Mouse (Mus musculus) intestine, postnatal 0 days (tissue): Measurements from ENCODE around the gene Pacsin1. TPM values are rescaled to one million over a fixed set of nuclear protein-coding genes. Genes with fewer than 3 reads are reported as not detected.

Experiments used
- ATAC-seq: fragments of 200-750 bp; cut with Nextera tagmentation; 2 replicates; pipeline ENCODE4 v1.8.0; 2017; ENCODE audit warnings: mild to moderate bottlenecking, moderate TSS enrichment, moderate library complexity
- H3K27ac ChIP-seq: fragments of 300-500 bp; sonication (generic); 2 replicates; pipeline ENCODE4 v1.5.1; 2014; ENCODE audit warnings: mild to moderate bottlenecking, low read depth, low read length, moderate library complexity
- H3K27me3 ChIP-seq: fragments of 300-500 bp; sonication (generic); replicated peaks from 2 replicates; pipeline ENCODE4 v1.6.1; 2014; ENCODE audit warnings: low read length, mixed read lengths; ENCODE audit not compliant: control insufficient read depth, insufficient read depth
- H3K36me3 ChIP-seq: fragments of 300-500 bp; sonication (generic); 2 replicates; pipeline ENCODE4 v1.6.1; 2014; ENCODE audit warnings: mild to moderate bottlenecking, moderate library complexity; ENCODE audit not compliant: control insufficient read depth, insufficient read depth
- H3K4me1 ChIP-seq: fragments of 300-500 bp; sonication (generic); replicated peaks from 2 replicates; pipeline ENCODE4 v1.6.1; 2014; ENCODE audit warnings: antibody characterized with exemption, low read length, mixed read lengths; ENCODE audit not compliant: control insufficient read depth, insufficient read depth
- H3K4me2 ChIP-seq: fragments of 300-500 bp; sonication (generic); replicated peaks from 2 replicates; pipeline ENCODE4 v1.6.1; 2014; ENCODE audit warnings: low read depth, mild to moderate bottlenecking, moderate library complexity
- H3K4me3 ChIP-seq: fragments of 300-500 bp; sonication (generic); 2 replicates; pipeline ENCODE4 v1.5.1; 2014; ENCODE audit warnings: low read depth, low read length
- H3K9ac ChIP-seq: fragments of 300-500 bp; sonication (generic); 2 replicates; pipeline ENCODE4 v1.6.1; 2014; ENCODE audit warnings: mild to moderate bottlenecking, low read depth, low read length
- H3K9me3 ChIP-seq: fragments of 300-500 bp; sonication (generic); 2 replicates; pipeline ENCODE4 v1.6.1; 2016; ENCODE audit warnings: mixed run types; ENCODE audit not compliant: control insufficient read depth
- CTCF ChIP-seq: sonication (generic); IDR thresholded peaks from 2 replicates; pipeline ENCODE4 v1.5.1; 2016; ENCODE audit warnings: low read depth, mild to moderate bottlenecking, control low read depth, antibody characterized with exemption, moderate library complexity
- WGBS: fragments of 180-500 bp; shearing (Covaris S2); extraction: QIAGEN DNeasy Blood & Tissue Kit; methylation state at CpG from one replicate; pipeline ENCODE4 v1.1.7; 2014; 5-methylcytosine and 5-hydroxymethylcytosine counted together
- polyA plus RNA-seq: library from polyadenylated mRNA; unstranded; fragments of >200 nt; fragmentation: Nextera tagmentation; extraction: Ambion mirVana; gene quantifications from 2 replicates; pipeline ENCODE4 v1.2.1, GENCODE M21; 2015

Pacsin1 gene
- polyA plus RNA-seq, 1 experiment from 2014 or later: 1.4 TPM

- Histone ChIP-seq H3K4me1 (no peaks in the 10 kb centered on the region), H3K4me3 (peak overlapping the region; percentile 42), H3K9me3 (no peaks in the 10 kb centered on the region), H3K36me3 (no peaks in the 10 kb centered on the region), H3K27ac (no peak overlapping the region), H3K27me3 (peaks cover 32% of the 10 kb centered on the region), H3K9ac (no peak overlapping the region), H3K4me2 (peak overlapping the region; percentile 66)
- no peak for TF ChIP-seq CTCF
- no peak for ATAC-seq
- 3% methylated on average over 11 of the region's 11 CpGs for WGBS
These were observed 30.2 kb downstream of the Pacsin1 start for GRCm38 (mm10) chr17:27685550-27685913.

- no peak overlapping the region for H3K9ac ChIP-seq
- ATAC-seq: no peak
- H3K27ac ChIP-seq: no peak overlapping the region
- H3K4me3 ChIP-seq: no peak overlapping the region
- peaks cover 32% of the 10 kb centered on the region for H3K27me3 ChIP-seq
- no peak overlapping the region for H3K4me2 ChIP-seq
- TF ChIP-seq CTCF: no peak
- WGBS: 50% methylated on average over 5 of the region's 5 CpGs
- H3K4me1 ChIP-seq: no peaks in the 10 kb centered on the region
- no peaks in the 10 kb centered on the region for H3K9me3 ChIP-seq
- H3K36me3 ChIP-seq: no peaks in the 10 kb centered on the region
These were observed 31.1 kb downstream of the Pacsin1 start for GRCm38 (mm10) chr17:27686395-27686794.

GRCm38 (mm10) chr17:27690993-27691693 is 35.8 kb downstream of the Pacsin1 start:
- Histone ChIP-seq H3K4me3 (no peak overlapping the region), H3K9me3 (no peaks in the 10 kb centered on the region), H3K27ac (no peak overlapping the region), H3K4me1 (no peaks in the 10 kb centered on the region), H3K9ac (no peak overlapping the region), H3K36me3 (no peaks in the 10 kb centered on the region), H3K27me3 (peaks cover 12% of the 10 kb centered on the region; the same call in 1 of the 2 replicates), H3K4me2 (no peak overlapping the region)
- 75% methylated on average over 14 of the region's 14 CpGs for WGBS
- ATAC-seq: no peak
- no peak for TF ChIP-seq CTCF

GRCm38 (mm10) chr17:27699641-27700244 is 44.4 kb downstream of the Pacsin1 start:
- no peak for ATAC-seq
- Histone ChIP-seq H3K36me3 (no peaks in the 10 kb centered on the region), H3K4me3 (no peak overlapping the region), H3K9ac (no peak overlapping the region), H3K4me1 (no peaks in the 10 kb centered on the region), H3K4me2 (no peak overlapping the region), H3K9me3 (0 out of 2 replicates have a peak, but pooled peaks cover 3% of the 10 kb centered on the region), H3K27me3 (no peaks in the 10 kb centered on the region), H3K27ac (no peak overlapping the region)
- TF ChIP-seq CTCF: no peak
- 86% methylated on average over 17 of the region's 17 CpGs for WGBS

GRCm38 (mm10) chr17:27700812-27701211 is 45.5 kb downstream of the Pacsin1 start:
- Histone ChIP-seq H3K4me2 (no peak overlapping the region), H3K9ac (no peak overlapping the region), H3K9me3 (0 out of 2 replicates have a peak, but pooled peaks cover 3% of the 10 kb centered on the region), H3K36me3 (no peaks in the 10 kb centered on the region), H3K4me1 (no peaks in the 10 kb centered on the region), H3K27ac (no peak overlapping the region), H3K27me3 (no peaks in the 10 kb centered on the region), H3K4me3 (no peak overlapping the region)
- 69% methylated on average over 2 of the region's 2 CpGs for WGBS
- no peak for TF ChIP-seq CTCF
- ATAC-seq: no peak

- no peak for TF ChIP-seq CTCF
- Histone ChIP-seq H3K4me1 (no peaks in the 10 kb centered on the region), H3K9me3 (0 out of 2 replicates have a peak, but pooled peaks cover 3% of the 10 kb centered on the region), H3K4me2 (peak overlapping the region; percentile 65; the same call in 1 of the 2 replicates), H3K4me3 (no peak overlapping the region), H3K27ac (no peak overlapping the region), H3K36me3 (no peaks in the 10 kb centered on the region), H3K9ac (no peak overlapping the region), H3K27me3 (no peaks in the 10 kb centered on the region)
- ATAC-seq: no peak
- WGBS: 84% methylated on average over 6 of the region's 6 CpGs
These were observed 46.5 kb downstream of the Pacsin1 start for GRCm38 (mm10) chr17:27701856-27702255.
